Mouse (Mus musculus) midbrain, embryonic 10.5 days (tissue): ENCODE data around the gene Hjurp. TPM values are rescaled to one million over a fixed set of nuclear protein-coding genes. Genes with fewer than 3 reads are reported as not detected.

Source experiments
- DNase-seq: peaks from one replicate; pipeline ENCODE4 v3.0.0-alpha.2; 2017; ENCODE audit warnings: low spot score
- H3K27ac ChIP-seq: fragments of 300-500 bp; sonication (generic); replicated peaks from 2 replicates; pipeline ENCODE4 v1.5.1; 2016; ENCODE audit warnings: mild to moderate bottlenecking
- H3K27me3 ChIP-seq: fragments of 300-500 bp; sonication (generic); 2 replicates; pipeline ENCODE4 v1.6.1; 2016; ENCODE audit warnings: low read depth, mild to moderate bottlenecking; ENCODE audit not compliant: poor library complexity, severe bottlenecking
- H3K36me3 ChIP-seq: fragments of 300-500 bp; sonication (generic); 2 replicates; pipeline ENCODE4 v1.6.1; 2016; ENCODE audit warnings: mild to moderate bottlenecking, moderate library complexity
- H3K4me1 ChIP-seq: fragments of 300-500 bp; sonication (generic); 2 replicates; pipeline ENCODE4 v1.6.1; 2016
- H3K4me3 ChIP-seq: fragments of 300-500 bp; sonication (generic); 2 replicates; pipeline ENCODE4 v1.5.1; 2016; ENCODE audit warnings: mild to moderate bottlenecking, moderate library complexity
- H3K9me3 ChIP-seq: fragments of 300-500 bp; sonication (generic); replicated peaks from 2 replicates; pipeline ENCODE4 v1.6.1; 2016; ENCODE audit warnings: mild to moderate bottlenecking
- WGBS: fragments of 180-500 bp; shearing (Covaris S2); methylation state at CpG from one replicate; pipeline ENCODE4 v1.1.7; 2016; 5-methylcytosine and 5-hydroxymethylcytosine counted together
- polyA plus RNA-seq: library from polyadenylated mRNA; unstranded; fragments of >200 nt; fragmentation: Nextera tagmentation; extraction: Ambion mirVana; gene quantifications from 2 replicates; pipeline ENCODE4 v1.2.1, GENCODE M21; 2016

Gene Hjurp
- polyA plus RNA-seq, 1 experiment from 2014 or later, result 213 TPM

DNA sequence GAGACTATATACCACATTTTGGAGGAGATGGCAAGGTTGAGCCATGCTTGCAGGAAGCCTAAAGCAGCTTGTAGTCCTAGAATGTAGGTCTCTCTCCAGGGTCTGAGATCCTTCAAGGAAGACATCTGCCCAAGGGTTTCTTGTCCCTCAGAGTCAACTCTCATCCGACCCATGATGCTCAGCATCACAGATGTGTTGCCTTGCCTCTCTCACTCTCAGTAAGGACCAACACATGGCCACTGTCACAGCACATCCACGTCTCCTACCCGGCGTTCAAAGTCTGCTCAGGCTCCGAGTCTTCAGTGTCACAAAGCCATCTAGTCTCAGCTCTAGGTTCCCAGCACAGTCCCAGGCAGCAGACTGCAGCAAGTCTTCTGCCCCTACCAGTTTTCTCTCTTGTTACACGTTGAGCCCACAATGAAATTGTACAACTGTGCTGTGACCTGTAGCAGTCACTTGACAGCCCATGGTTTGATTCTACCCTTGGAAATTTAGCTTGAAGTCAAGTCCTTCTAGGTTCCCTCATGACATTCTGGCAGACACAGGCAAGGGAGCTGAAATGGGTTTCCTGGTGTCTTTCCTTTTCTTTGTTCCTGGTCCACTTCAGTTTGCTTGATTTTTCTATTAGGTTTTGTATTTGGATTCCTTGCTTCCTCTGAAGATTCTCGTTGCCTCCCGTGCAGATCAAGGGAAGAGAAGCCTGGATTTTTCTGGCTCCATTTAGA, 27.0 kb upstream of the Hjurp start:
- Histone ChIP-seq H3K27me3 (no peaks in the 10 kb centered on the region), H3K36me3 (no peaks in the 10 kb centered on the region), H3K4me1 (no peaks in the 10 kb centered on the region), H3K9me3 (peaks cover 98% of the 10 kb centered on the region), H3K4me3 (no peak overlapping the region), H3K27ac (no peak overlapping the region)
- 66% methylated on average over 8 of the region's 8 CpGs for WGBS
- DNase-seq, result peak; percentile 26

DNA sequence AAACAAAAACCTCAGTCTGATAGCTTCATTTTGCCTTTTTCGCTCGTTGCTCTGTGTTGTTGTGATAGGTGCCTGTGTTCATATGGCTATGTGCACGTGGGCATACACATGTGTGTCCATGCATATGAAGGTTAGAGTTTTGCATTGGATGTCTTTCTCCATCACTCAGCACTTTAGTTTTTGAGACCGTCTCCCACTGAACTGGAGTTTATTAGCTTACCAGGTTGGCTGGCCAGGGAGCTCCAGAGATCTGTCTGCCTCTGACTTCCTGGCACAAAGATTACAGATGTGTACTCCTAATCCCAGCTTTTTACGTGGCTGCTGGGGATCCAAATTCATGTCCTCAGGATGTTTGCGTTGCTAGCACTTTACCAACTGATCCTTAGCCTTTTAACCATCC, 26.3 kb upstream of the Hjurp start:
- no peak for DNase-seq
- no peaks in the 10 kb centered on the region for H3K27me3 ChIP-seq
- no peaks in the 10 kb centered on the region for H3K4me1 ChIP-seq
- H3K9me3 ChIP-seq, result peaks cover 98% of the 10 kb centered on the region
- H3K4me3 ChIP-seq, result no peak overlapping the region
- H3K27ac ChIP-seq, result no peak overlapping the region
- WGBS, result 68% methylated on average over 6 of the region's 6 CpGs
- H3K36me3 ChIP-seq, result no peaks in the 10 kb centered on the region

DNA sequence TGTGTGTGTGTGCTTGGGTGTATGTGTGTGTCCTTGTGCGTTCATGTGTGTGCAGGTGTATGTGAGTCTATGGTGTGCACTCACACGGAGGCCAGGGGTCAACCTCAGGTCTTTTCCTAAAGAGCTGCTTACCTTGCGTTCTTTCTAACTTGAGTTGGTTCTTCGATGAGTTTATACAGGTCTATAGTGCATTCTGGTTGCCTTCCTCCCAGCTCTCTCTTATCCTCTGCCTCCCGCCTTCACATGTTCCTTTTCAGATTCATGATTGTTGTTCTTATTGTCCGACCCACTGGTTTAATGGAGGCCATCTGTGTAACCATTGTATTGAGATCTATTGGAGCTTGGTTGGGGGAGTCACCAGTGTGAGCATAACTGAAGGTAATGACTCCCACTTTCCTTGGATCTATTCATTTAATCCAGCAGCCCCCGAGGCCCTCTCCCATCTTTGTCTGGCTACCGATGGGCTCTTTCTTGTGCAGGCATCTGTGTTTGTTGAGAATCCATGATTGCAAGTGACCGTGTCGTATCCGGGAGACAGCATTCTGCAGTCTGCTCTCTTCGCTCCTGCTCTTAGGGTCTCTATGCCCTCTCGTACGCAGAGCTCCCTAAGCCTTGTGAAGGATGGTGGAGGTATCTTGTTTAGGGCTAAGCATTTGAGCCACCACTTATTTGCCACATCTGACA, 24.8 kb upstream of the Hjurp start:
- Histone ChIP-seq H3K36me3 (no peaks in the 10 kb centered on the region), H3K27ac (no peak overlapping the region), H3K4me3 (no peak overlapping the region), H3K4me1 (no peaks in the 10 kb centered on the region), H3K9me3 (peaks cover 97% of the 10 kb centered on the region), H3K27me3 (no peaks in the 10 kb centered on the region)
- DNase-seq, result peak; percentile 28
- WGBS, result 65% methylated on average over 14 of the region's 14 CpGs

GRCm38 (mm10) chr1:88301121-88302014, 23.9 kb upstream of the Hjurp start:
- Histone ChIP-seq H3K4me1 (no peaks in the 10 kb centered on the region), H3K4me3 (no peak overlapping the region), H3K9me3 (peaks cover 97% of the 10 kb centered on the region), H3K27ac (no peak overlapping the region), H3K36me3 (no peaks in the 10 kb centered on the region), H3K27me3 (no peaks in the 10 kb centered on the region)
- DNase-seq, result peak; percentile 28
- whole genome bisulfite sequencing, result 69% methylated on average over 9 of the region's 9 CpGs

GRCm38 (mm10) chr1:88300301-88301050, 23.0 kb upstream of the Hjurp start:
- Histone ChIP-seq H3K9me3 (peaks cover 97% of the 10 kb centered on the region), H3K27ac (no peak overlapping the region), H3K36me3 (no peaks in the 10 kb centered on the region), H3K4me1 (no peaks in the 10 kb centered on the region), H3K4me3 (no peak overlapping the region), H3K27me3 (no peaks in the 10 kb centered on the region)
- peak; percentile 15 for DNase-seq
- 45% methylated on average over 5 of the region's 5 CpGs for WGBS

- no peak for DNase-seq
- H3K36me3 ChIP-seq, result no peaks in the 10 kb centered on the region
- no peak overlapping the region for H3K4me3 ChIP-seq
- H3K9me3 ChIP-seq, result peaks cover 94% of the 10 kb centered on the region
- H3K27me3 ChIP-seq, result no peaks in the 10 kb centered on the region
- H3K4me1 ChIP-seq, result no peaks in the 10 kb centered on the region
- H3K27ac ChIP-seq, result no peak overlapping the region
- 85% methylated on average over 2 of the region's 2 CpGs for WGBS
Observed at GRCm38 (mm10) chr1:88299529-88299945, 22.1 kb upstream of the Hjurp start.

DNA sequence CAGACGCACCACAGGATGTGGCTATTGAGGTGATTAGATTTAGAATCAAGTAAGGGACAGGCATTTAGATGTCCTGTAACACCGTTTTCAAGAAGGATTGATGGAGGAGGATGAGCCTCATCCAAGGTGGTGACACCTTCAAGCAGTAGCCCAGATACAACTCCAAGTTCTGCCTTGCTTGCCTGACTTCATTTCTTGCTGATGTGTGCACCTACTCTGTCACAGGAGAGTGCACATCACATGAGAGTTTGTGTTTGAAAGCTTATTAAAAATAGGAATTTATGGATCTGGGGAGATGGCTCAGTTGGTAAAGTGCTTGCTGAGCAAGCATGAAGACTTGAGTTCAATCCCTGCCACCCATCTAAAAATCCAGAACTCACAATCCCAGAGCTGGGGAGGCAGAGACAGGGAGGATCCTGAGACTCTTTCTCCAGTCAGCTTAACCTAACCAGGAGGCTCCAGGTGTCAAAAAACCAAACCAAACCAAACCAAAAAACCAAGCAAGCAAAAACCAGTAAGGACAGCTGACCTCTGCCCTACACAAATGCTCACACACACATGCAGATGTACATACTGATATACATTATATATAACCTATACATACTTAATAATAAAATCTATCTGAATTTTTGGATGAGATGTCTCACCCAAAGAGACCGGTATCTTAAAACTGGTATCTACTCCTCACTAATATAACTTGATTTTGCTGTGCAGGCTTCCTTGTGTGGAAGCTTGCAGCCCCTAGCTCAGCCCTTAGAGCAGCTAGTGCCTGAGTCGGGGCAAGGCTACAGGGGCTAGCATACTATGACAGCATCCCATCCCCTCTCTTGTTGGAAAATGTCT, 21.5 kb upstream of the Hjurp start:
- Histone ChIP-seq H3K36me3 (no peaks in the 10 kb centered on the region), H3K4me1 (no peaks in the 10 kb centered on the region), H3K27me3 (no peaks in the 10 kb centered on the region), H3K4me3 (no peak overlapping the region), H3K27ac (no peak overlapping the region), H3K9me3 (peaks cover 92% of the 10 kb centered on the region)
- DNase-seq, result peak; percentile 16
- WGBS, result 66% methylated on average over 4 of the region's 4 CpGs

DNA sequence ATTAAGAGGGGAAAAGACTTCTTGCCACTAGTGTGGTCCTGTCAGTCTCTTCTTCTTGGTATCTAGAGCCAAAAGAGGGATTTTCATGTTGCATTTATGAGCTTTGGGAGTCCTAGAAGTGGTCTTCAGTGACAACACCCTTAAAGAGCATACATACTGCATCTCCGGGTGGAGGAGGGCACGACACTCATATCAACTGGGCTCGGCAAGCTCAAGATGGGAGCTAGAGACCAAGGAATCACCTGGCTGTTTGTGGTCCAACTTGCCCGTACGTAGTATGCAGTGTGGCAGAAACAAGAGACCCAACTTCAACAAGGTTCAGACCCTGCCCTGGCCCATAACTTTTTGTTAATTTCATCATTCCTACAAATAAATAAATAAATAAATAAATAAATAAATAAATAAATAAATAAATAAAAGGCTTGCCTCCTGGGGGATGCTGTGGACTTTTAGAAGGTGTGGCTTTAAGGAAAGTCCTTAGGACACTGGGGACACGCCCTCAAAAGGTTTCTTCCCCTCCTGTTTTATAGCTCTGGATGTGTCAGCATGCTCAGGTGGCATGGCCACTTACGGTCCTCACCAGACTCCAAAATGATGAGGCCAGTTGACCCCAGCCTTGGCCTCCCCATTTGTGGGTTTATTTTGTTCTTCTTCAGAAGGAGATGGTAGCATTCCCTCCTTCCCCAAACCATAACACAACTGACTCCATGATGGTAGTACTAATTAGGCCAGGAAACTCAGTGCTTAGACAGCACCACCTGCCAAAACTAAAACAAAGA, 20.2 kb upstream of the Hjurp start:
- 66% methylated on average over 7 of the region's 7 CpGs for WGBS
- no peak overlapping the region for H3K27ac ChIP-seq
- no peaks in the 10 kb centered on the region for H3K36me3 ChIP-seq
- no peaks in the 10 kb centered on the region for H3K4me1 ChIP-seq
- peaks cover 82% of the 10 kb centered on the region for H3K9me3 ChIP-seq
- no peak for DNase-seq
- H3K4me3 ChIP-seq, result no peak overlapping the region
- no peaks in the 10 kb centered on the region for H3K27me3 ChIP-seq

GRCm38 (mm10) chr1:88296171-88296920, 18.9 kb upstream of the Hjurp start:
- H3K36me3 ChIP-seq, result no peaks in the 10 kb centered on the region
- no peaks in the 10 kb centered on the region for H3K4me1 ChIP-seq
- H3K4me3 ChIP-seq, result no peak overlapping the region
- H3K27ac ChIP-seq, result no peak overlapping the region
- no peaks in the 10 kb centered on the region for H3K27me3 ChIP-seq
- DNase-seq, result peak; percentile 17
- H3K9me3 ChIP-seq, result peaks cover 79% of the 10 kb centered on the region
- 78% methylated on average over 4 of the region's 4 CpGs for WGBS

DNA sequence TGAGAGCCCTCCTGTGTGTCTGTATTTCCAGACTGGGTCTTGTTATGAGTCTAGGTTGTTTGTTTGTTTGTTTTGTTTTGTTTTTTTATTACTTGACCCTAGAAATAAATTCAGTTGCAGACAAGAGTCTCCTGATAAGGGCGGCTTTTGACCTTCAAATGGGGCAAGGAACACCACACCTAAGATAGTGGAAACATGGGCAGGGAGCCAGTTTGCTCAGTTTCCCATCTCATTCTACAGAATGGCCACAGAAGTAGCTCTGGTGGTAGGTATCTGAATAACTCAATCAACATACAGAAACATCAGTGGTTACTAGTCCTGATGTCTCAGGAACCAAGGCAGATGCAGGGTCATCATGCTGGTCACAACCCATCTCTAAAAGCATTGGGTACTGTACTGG, 17.2 kb upstream of the Hjurp start:
- no peak for DNase-seq
- no peak overlapping the region for H3K4me3 ChIP-seq
- no peaks in the 10 kb centered on the region for H3K4me1 ChIP-seq
- H3K36me3 ChIP-seq, result no peaks in the 10 kb centered on the region
- no peak overlapping the region for H3K27ac ChIP-seq
- peaks cover 79% of the 10 kb centered on the region for H3K9me3 ChIP-seq
- 17% methylated on average over 1 of the region's 1 CpGs for WGBS
- no peaks in the 10 kb centered on the region for H3K27me3 ChIP-seq
